Mouse (Mus musculus): ENCODE measurements around the gene Timmdc1. TPM values are rescaled to one million over a fixed set of nuclear protein-coding genes. Genes with fewer than 3 reads are reported as not detected.

The Timmdc1 gene
- 31.9 and 48.8 TPM in 2 replicates for polyA plus RNA-seq (2012; rRNA removed)

GRCm38 (mm10) chr16:38522129-38523084, at the start of gene Timmdc1:
Gene Timmdc1 (minus strand): TSS chr16:38522663.

GRCm38 (mm10) chr16:38558221-38558748, 35.8 kb upstream of the Timmdc1 start, which contains the start of gene Tmem39a:
Gene Tmem39a (plus strand): TSS chr16:38558698.

GRCm38 (mm10) chr16:38549479-38550396, 27.3 kb upstream of the Timmdc1 start, which contains the start of gene Poglut1:
Gene Poglut1 (minus strand): TSS chr16:38550258.

GRCm38 (mm10) chr16:38455511-38456418, 66.7 kb downstream of the Timmdc1 start, which contains the start of gene Cd80:
Gene Cd80 (plus strand): TSS chr16:38455561.

GRCm38 (mm10) chr16:38452442-38453202, 69.8 kb downstream of the Timmdc1 start, which contains the start of gene Adprh:
Gene Adprh (minus strand): TSS chr16:38452703.

Other genes with a start within 250 kb of the Timmdc1 start
- 1.5 TPM in 2 replicates for gene Nr1i2, start 227.8 kb downstream of the Timmdc1 start, polyA plus RNA-seq (2012; rRNA removed)
- gene Maats1, start 180.5 kb downstream of the Timmdc1 start, polyA plus RNA-seq (2012; rRNA removed), result 1.4 and 1.5 TPM in 2 replicates
- 31.3 and 59.8 TPM in 2 replicates for gene Cox17, start 175.7 kb downstream of the Timmdc1 start, polyA plus RNA-seq (2012; rRNA removed)
- 4.5 TPM in 1 of 2 replicates, not detected in the other for gene Gm21987, start 175.6 kb downstream of the Timmdc1 start, polyA plus RNA-seq (2012; rRNA removed)
- 23.2 and 24.5 TPM in 2 replicates for gene Popdc2, start 160.5 kb downstream of the Timmdc1 start, polyA plus RNA-seq (2012; rRNA removed)
- gene Pla1a, start 89.5 kb downstream of the Timmdc1 start, polyA plus RNA-seq (2012; rRNA removed), result 6.4 and 9.4 TPM in 2 replicates
- 71.1 and 84.2 TPM in 2 replicates for gene Adprh, start 70.0 kb downstream of the Timmdc1 start, polyA plus RNA-seq (2012; rRNA removed)
- gene Cd80, start 67.1 kb downstream of the Timmdc1 start, polyA plus RNA-seq (2012; rRNA removed), result 0.08 and 0.16 TPM in 2 replicates
- 23.2 and 27.5 TPM in 2 replicates for gene Poglut1, start 27.6 kb upstream of the Timmdc1 start, polyA plus RNA-seq (2012; rRNA removed)
- 123 and 139 TPM in 2 replicates for gene Tmem39a, start 36.0 kb upstream of the Timmdc1 start, polyA plus RNA-seq (2012; rRNA removed)
- 24.8 and 27.3 TPM in 2 replicates for gene Arhgap31, start 190.6 kb upstream of the Timmdc1 start, polyA plus RNA-seq (2012; rRNA removed)
- 13.4 and 14.9 TPM in 2 replicates for gene B4galt4, start 219.6 kb upstream of the Timmdc1 start, polyA plus RNA-seq (2012; rRNA removed)